ENCODE assay signal across 9 mouse cellular contexts in genomic region chr11:83271951-83272843, GRCm38 (mm10). TPM values are rescaled to one million over a fixed set of nuclear protein-coding genes. Genes with fewer than 3 reads are reported as not detected.
A peak's percentile ranks its signal among the peaks of the same experiment; 100 is the strongest.
DNase-seq lines count a peak whose midpoint lies in the region; ATAC-seq and TF ChIP-seq lines count a peak whose summit lies in the region.
"Had no signal": no experiment of that assay in that cellular context is flagged by ENCODE, and none has a peak within 500 bp of the region (broad histone marks: within the 10 kb centered on the region; RNA-seq: fewer than 3 reads in every experiment).

No protein-coding gene starts in this region.

- peak; percentile 31 to 58; a peak in 3 of 4 replicates for ATAC-seq in hematopoietic stem cell, adult 5-6 weeks (replicated peaks in 1 of 2; ENCODE audit: insufficient read depth in 1 of 2, low FRiP score in 2 of 2, low TSS enrichment in 1 of 2, low read depth in 1 of 2, poor library complexity in 2 of 2, severe bottlenecking in 2 of 2)
- ATAC-seq in lung, embryonic 14.5 days (ENCODE audit: insufficient read depth): 0 out of 2 replicates have a peak, but pooled peaks have one; percentile 2

- peaks cover 3% of the 10 kb centered on the region; the same call in 1 of the 2 replicates for H3K4me1 ChIP-seq in lung, embryonic 14.5 days (ENCODE audit: insufficient read depth)

- H3K27ac ChIP-seq in lung, embryonic 14.5 days (ENCODE audit: low read depth): peak overlapping the region; percentile 36; the same call in 1 of the 2 replicates

- WGBS in lung, embryonic 14.5 days: 15% methylated on average over 2 of the region's 2 CpGs

- no peak overlapping the region for H3K4me2 ChIP-seq in lung, embryonic 14.5 days

- no peaks in the 10 kb centered on the region for H3K36me3 ChIP-seq in lung, embryonic 14.5 days (ENCODE audit: insufficient read depth)

- no peak overlapping the region for H3K4me3 ChIP-seq in lung, embryonic 14.5 days (ENCODE audit: low read depth, low read length)

- H3K9ac ChIP-seq in lung, embryonic 14.5 days: no peak overlapping the region

- TF ChIP-seq CTCF in lung, embryonic 14.5 days (IDR thresholded peaks at IDR 0.05; ENCODE audit: low read depth): peak; percentile 31; the same call in 1 of the 2 replicates

- no peaks in the 10 kb centered on the region for H3K27me3 ChIP-seq in lung, embryonic 14.5 days (ENCODE audit: insufficient read depth, low read length)

- no peaks in the 10 kb centered on the region for H3K9me3 ChIP-seq in lung, embryonic 14.5 days (ENCODE audit: low read depth, low read length)

- peak; percentile 42 for DNase-seq in cerebellum, adult 9-10 months
- no peak for DNase-seq in cerebellum, adult 9-11 months
- peak; percentile 41 to 59 for DNase-seq in spleen, postnatal 36 days (ENCODE audit: low spot score in 2 of 2)
- DNase-seq in spleen, postnatal 14 days (ENCODE audit: low spot score in 2 of 2): no peak
- DNase-seq in lung, embryonic 14.5 days: peak; percentile 37
- DNase-seq in spleen, postnatal 4 days (ENCODE audit: low spot score in 2 of 2): peak; percentile 44 to 68
- no peak for DNase-seq in urinary bladder, postnatal 25 days (ENCODE audit: low spot score)

RNA-seq across cellular contexts. Expression of gene Slfn14, which starts 14.3 kb away (rescaled TPM):
- not detected in 2 replicates for total RNA-seq in hematopoietic stem cell, adult 5-6 weeks (2017)
- polyA plus RNA-seq in lung, embryonic 14.5 days (2014; fragmentation: Nextera tagmentation; extraction: Ambion mirVana): 0.43 and 0.47 TPM in 2 replicates
- total RNA-seq: left cerebral cortex, postnatal 14 days had no signal

RNA-seq across cellular contexts. Expression of gene Ap2b1, which starts 26.6 kb away (rescaled TPM):
- total RNA-seq in hematopoietic stem cell, adult 5-6 weeks (2017): 57.6 and 58.0 TPM in 2 replicates
- 75.3 and 78.0 TPM in 2 replicates for polyA plus RNA-seq in lung, embryonic 14.5 days (2014; fragmentation: Nextera tagmentation; extraction: Ambion mirVana)

RNA-seq across cellular contexts. Expression of gene Pex12, which starts 30.2 kb away (rescaled TPM):
- total RNA-seq in hematopoietic stem cell, adult 5-6 weeks (2017): 10.3 and 10.4 TPM in 2 replicates
- 12.0 and 12.8 TPM in 2 replicates for polyA plus RNA-seq in lung, embryonic 14.5 days (2014; fragmentation: Nextera tagmentation; extraction: Ambion mirVana)

Comparison
In these comparisons a context has a peak if more than half of its experiments do, and no peak if none do; other contexts are left out.
1. DNase-seq: peak in cerebellum, adult 9-10 months (single experiment), spleen, postnatal 36 days (2 of 2), lung, embryonic 14.5 days (single experiment) and spleen, postnatal 4 days (2 of 2); none in cerebellum, adult 9-11 months (single experiment), spleen, postnatal 14 days (0 of 2) and urinary bladder, postnatal 25 days (single experiment).